Mouse (Mus musculus): ENCODE measurements around the gene Tmem126a. TPM values are rescaled to one million over a fixed set of nuclear protein-coding genes. Genes with fewer than 3 reads are reported as not detected.

The Tmem126a gene
- 9.1 and 11.5 TPM in 2 replicates for polyA plus RNA-seq (2012; ENCODE audit: low replicate concordance)

DNA sequence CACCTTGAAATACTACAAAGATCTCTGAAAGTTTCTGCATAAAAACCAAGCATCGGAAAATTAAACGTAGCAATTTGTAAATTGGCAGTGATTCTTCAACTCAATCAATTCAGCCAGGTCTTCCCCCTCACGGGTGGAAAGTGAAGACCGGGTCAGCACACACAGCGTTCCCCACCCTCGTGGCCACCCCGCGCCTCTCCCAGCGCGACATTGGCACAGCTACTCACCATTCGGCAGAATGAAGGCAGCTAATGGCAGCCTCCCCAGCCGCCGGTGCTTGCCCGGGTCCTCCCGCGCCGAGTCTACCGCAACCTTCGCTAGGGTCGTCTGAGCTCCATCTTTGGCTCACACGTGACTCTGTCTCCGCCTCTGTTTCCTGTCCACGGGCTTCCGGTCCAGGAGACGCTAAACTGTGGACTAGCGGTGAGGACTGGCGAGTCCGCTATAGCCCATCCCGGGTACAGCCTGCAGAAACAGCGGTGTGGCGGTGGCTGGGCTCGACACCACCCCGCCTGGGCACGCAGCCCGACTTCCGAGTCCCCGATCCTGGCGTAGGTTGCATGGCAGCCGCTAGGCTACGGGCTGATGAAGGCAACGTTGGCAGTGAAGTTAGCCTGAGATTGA, at the start of gene Tmem126a:
Tmem126a (minus strand) TSS at position 385 of the 624 bp plus-strand sequence.

DNA sequence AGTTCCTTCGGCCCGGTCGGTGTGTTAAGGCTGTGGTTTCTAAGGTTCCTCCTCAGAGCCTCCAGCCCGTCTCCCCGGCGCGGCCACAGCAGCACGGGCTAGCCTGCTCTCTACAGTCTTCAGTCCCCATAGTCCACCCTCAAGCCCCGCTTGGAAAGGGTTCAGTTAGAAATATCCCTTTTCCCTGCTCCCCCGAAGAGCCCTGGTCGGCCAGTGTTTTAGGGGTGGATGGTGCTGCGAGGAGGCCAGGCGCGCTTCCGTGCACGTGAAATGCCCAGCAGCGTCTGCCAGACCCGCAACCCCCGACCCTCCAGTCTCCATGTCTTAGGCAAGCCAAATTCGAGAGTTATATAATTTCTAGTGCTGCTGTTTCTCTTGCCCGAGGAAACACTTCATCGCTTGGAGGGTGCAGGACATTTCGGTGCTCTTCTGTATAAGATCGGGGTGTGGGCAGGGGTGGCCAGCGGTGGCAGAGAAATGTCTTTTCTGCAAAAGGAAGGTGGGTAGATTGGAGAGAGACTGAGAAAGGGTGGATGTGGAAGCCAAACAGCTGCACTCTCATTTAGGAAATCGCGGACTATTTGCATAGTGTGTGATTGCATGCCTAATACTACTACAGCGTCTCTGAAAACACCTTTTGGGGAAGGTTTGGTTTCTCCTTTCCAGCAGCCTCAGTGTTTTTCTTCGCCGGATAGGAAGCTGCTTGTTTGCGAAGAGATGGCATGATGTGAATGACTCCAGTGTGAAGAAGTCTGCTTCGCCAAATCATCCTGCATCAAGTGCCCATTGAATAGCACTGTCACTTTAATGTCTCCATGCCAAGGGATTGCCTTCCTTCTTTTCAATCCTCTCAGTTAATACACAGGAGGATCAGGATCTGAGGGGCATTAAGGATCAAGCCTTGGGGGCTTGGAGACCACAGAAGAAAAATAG, 19.6 kb upstream of the Tmem126a start, which contains the start of gene Dlg2:
Dlg2 (plus strand) TSS at position 360 of the 933 bp plus-strand sequence.

DNA sequence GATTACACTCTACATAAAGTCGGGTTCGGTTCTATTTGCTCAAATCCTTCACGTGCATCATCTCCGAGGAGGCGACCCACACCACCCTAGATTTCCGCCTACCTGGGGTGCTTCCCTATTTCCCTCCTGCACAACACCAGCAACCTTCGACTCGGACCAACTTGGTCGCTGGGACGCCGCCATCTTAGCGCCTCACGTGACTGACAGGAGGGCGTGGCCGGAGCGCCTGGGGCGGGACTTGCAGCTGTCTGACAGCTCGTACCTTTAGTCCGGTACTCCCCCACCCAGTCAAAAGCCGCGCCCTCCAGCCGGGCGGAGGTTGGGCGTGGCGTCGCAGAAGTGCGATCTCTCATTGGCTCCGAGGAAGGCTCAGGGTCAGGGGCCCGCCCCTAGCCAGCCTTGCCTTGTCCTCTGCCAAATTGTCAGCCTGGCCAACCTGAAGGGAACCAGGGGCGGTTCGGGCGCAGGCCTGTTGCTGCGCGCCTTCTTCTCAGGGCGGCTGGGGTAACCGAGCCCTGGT, 18.8 kb upstream of the Tmem126a start, which contains the start of gene Tmem126b:
Tmem126b (minus strand) TSS at position 209 of the 520 bp plus-strand sequence.

DNA sequence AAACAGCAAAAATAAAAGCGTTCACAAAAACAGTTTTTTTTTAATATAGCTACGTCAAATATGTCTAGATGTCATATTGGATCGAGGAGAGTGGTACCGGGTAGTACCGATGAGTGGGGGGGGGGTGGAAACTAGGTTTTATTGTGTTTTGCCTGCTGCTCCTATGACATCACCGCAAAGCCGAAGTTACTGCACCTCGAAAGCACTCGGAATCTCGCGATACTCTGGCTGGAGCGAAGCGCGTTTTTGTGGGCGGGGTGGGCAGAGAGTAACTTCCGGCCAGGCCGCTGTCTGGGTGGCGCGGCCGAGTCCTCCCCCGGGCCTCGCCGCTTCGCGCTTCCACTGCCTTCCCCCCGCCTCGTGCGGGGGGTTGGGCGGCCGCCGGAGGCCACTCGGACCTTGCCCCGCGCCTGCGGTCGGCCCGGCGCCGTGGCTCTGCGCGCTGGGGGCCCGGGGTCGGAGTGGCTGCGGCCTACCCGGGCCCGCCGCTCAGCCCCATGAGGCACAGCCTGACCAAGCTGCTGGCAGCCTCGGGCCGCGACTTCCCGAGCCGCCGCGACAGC, 14.4 kb downstream of the Tmem126a start, which contains the start of gene Crebzf:
Crebzf (plus strand) TSS at position 212 of the 563 bp plus-strand sequence.

DNA sequence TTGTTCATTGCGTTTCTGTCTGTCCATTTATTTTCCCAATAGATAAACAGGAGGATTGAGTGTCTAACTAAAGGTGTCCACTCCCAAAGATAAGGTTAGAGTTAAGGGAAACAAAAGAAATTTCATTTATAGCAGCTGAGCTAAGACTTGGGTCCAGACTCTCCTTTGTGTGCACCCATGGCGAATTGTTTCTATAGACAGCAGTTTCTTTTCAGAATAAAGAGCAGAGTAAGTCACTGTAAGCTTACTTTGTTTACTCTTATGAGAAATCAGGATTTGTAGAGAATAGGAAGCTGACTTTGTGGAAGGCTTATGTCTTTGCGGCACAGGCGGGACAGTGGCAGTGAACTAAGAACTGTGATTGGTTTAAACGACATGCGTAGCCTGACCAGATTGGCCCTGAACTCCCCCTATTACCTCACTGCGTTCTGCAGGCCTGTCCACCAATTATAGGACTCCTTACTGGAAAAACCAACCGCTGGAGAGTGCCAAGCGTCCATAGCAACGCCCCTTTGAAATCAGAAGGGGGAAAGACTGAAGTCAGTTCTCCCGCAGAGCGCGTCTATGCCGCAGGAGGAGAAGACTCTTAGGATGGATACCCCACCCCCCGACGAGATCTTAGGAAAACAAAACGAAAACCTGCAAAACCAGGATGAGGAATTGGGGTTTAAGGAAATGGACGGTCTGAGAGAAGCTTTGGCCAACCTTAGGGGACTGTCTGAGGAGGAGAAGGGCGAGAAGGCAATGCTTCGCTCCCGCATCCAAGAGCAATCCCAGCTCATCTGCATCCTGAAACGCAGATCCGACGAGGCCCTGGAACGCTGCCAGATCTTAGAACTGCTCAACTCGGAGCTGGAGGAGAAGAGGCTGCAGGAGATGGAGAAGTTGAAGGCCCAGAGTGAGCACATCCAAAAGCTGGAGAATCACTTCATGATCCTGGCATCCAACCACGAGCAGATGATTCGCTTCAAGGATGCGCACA, 30.7 kb downstream of the Tmem126a start, which contains the start of gene Ccdc89:
Ccdc89 (plus strand) TSS at position 558 of the 982 bp plus-strand sequence.

Other genes with a start within 250 kb of the Tmem126a start
- gene Ccdc83, start 191.5 kb downstream of the Tmem126a start, polyA plus RNA-seq (2012; ENCODE audit: low replicate concordance): not detected in 2 replicates
- 0.16 TPM in 1 of 2 replicates, not detected in the other for gene Sytl2, start 155.0 kb downstream of the Tmem126a start, polyA plus RNA-seq (2012; ENCODE audit: low replicate concordance)
- gene Ccdc89, start 30.7 kb downstream of the Tmem126a start, polyA plus RNA-seq (2012; ENCODE audit: low replicate concordance): not detected in 2 replicates
- 70.6 and 126 TPM in 2 replicates for gene Crebzf, start 14.5 kb downstream of the Tmem126a start, polyA plus RNA-seq (2012; ENCODE audit: low replicate concordance)
- 1.3 and 4.0 TPM in 2 replicates for gene Tmem126b, start 18.8 kb upstream of the Tmem126a start, polyA plus RNA-seq (2012; ENCODE audit: low replicate concordance)
- 0.08 and 0.15 TPM in 2 replicates for gene Dlg2, start 19.4 kb upstream of the Tmem126a start, polyA plus RNA-seq (2012; ENCODE audit: low replicate concordance)